Mouse (Mus musculus): Measurements from ENCODE around the gene Igfbp6.

GRCm38 (mm10) chr15:102112827-102113226 lies 31.3 kb upstream of the Igfbp6 start:
- TF ChIP-seq POLR2A (IDR thresholded peaks at IDR 0.05; ENCODE audit: insufficient read depth, low read depth, low read length) = no peak
- TF ChIP-seq CTCF (IDR thresholded peaks at IDR 0.05; ENCODE audit: insufficient read depth, low read depth, low read length) = no peak

Measured in olfactory bulb, adult 2 months (tissue).